ENCODE assay signal across 22 mouse cellular contexts in the genomic region with DNA sequence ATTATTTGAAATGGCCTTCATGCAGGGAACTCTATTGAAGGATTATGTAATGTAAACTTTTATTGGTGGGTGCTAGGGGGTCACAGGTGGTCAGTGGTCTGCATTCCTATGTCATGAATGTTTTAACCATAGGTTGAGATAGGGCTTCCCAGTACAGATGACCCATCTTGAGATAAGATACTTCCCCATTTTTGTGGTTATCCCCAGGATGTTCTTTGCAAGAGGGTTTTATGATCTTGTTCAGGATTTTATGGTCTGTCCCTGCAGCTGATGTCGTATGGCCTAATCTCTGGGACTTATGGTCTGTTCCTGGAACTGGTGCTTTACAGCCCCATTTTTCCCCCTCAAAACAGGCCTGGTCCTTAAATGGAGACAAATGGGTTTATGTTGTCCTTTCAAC.
A peak's percentile ranks its signal among the peaks of the same experiment; 100 is the strongest.
DNase-seq lines count a peak whose midpoint lies in the region; ATAC-seq and TF ChIP-seq lines count a peak whose summit lies in the region.
"Had no signal": no experiment of that assay in that cellular context is flagged by ENCODE, and none has a peak within 500 bp of the region (broad histone marks: within the 10 kb centered on the region; RNA-seq: fewer than 3 reads in every experiment).

No protein-coding gene starts in this region.

- TF ChIP-seq CTCF in MEL (IDR thresholded peaks at IDR 0.05 in 2 of 3, conservative IDR thresholded peaks at IDR 0.05 in 1 of 3; ENCODE audit: control insufficient read depth in 1 of 3, insufficient read depth in 1 of 3, low read depth in 2 of 3, low read length in 3 of 3, poor library complexity in 1 of 3, severe bottlenecking in 1 of 3), result no peak

- DNase-seq in 416B (ENCODE audit: low read depth) (peak; percentile 94), MEL (ENCODE audit: low read depth, low spot score) (peak; percentile 18)
- no peak for DNase-seq in embryo, embryonic 10 days (ENCODE audit: low spot score)
- DNase-seq in spleen, postnatal 4 days (ENCODE audit: low spot score in 2 of 2), result no peak
- DNase-seq in heart, adult 11 months, result no peak
- DNase-seq: adrenal gland, postnatal 14 days; cerebellum, adult 11-12 months; cerebellum, adult 9-10 months; cerebellum, postnatal 25 days; embryo, embryonic 11 days; gastrocnemius, postnatal 36 days; heart, adult 2 months had no signal

- no peaks in the 10 kb centered on the region for H3K4me1 ChIP-seq in MEL (ENCODE audit: control insufficient read depth in 1 of 2, insufficient read depth in 2 of 2, low read length in 2 of 2)
- H3K4me1 ChIP-seq: embryonic facial prominence, embryonic 15.5 days; forebrain, embryonic 10.5 days; heart, embryonic 12.5 days; hindbrain, embryonic 15.5 days had no signal

- no peak overlapping the region for H3K27ac ChIP-seq in MEL (ENCODE audit: control insufficient read depth, low read depth, low read length)
- H3K27ac ChIP-seq: embryonic facial prominence, embryonic 15.5 days; forebrain, embryonic 10.5 days; heart, adult 2 months; hindbrain, embryonic 15.5 days had no signal

- H3ac ChIP-seq in myocyte (ENCODE audit: control insufficient read depth, insufficient read length), result no peak overlapping the region

- H3K36me3 ChIP-seq in MEL (ENCODE audit: control insufficient read depth in 1 of 2, insufficient read depth in 2 of 2, low read length in 2 of 2) (no peaks in the 10 kb centered on the region), myocyte (ENCODE audit: control insufficient read depth, insufficient read depth) (no peaks in the 10 kb centered on the region)
- H3K36me3 ChIP-seq: embryonic facial prominence, embryonic 15.5 days; forebrain, embryonic 10.5 days; heart, embryonic 12.5 days; hindbrain, embryonic 15.5 days had no signal

- H3K4me2 ChIP-seq in myocyte (ENCODE audit: low read depth), result peak overlapping the region; percentile 6
- H3K4me2 ChIP-seq: embryonic facial prominence, embryonic 15.5 days; heart, embryonic 12.5 days; hindbrain, embryonic 15.5 days had no signal

- H3K27me3 ChIP-seq in MEL (ENCODE audit: control insufficient read depth in 1 of 2, insufficient read depth in 2 of 2, low read length in 2 of 2), result no peaks in the 10 kb centered on the region
- no peaks in the 10 kb centered on the region for H3K27me3 ChIP-seq in myocyte (ENCODE audit: control insufficient read depth, insufficient read depth, insufficient read length)
- H3K27me3 ChIP-seq: embryonic facial prominence, embryonic 15.5 days; heart, embryonic 12.5 days; hindbrain, embryonic 15.5 days; Patski had no signal

- no peaks in the 10 kb centered on the region for H3K9me3 ChIP-seq in MEL (replicated peaks; ENCODE audit: insufficient read depth, low read length)
- H3K9me3 ChIP-seq: embryonic facial prominence, embryonic 15.5 days; forebrain, embryonic 10.5 days; heart, embryonic 12.5 days; hindbrain, embryonic 15.5 days had no signal

- TF ChIP-seq POLR2A in MEL (IDR thresholded peaks at IDR 0.05; ENCODE audit: control insufficient read depth in 1 of 2, insufficient read depth in 1 of 2, low read depth in 1 of 2, low read length in 2 of 2, poor library complexity in 1 of 2) (no peak), myocyte (IDR thresholded peaks at IDR 0.05; ENCODE audit: insufficient read length, low read depth) (no peak)

- ATAC-seq in hematopoietic stem cell, adult 5-6 weeks (replicated peaks in 1 of 2; ENCODE audit: insufficient read depth in 1 of 2, low FRiP score in 2 of 2, low TSS enrichment in 1 of 2, low read depth in 1 of 2, poor library complexity in 2 of 2, severe bottlenecking in 2 of 2), result peak; percentile 47 to 59
- ATAC-seq: activated CD4-positive, CD25-positive, alpha-beta regulatory T cell, adult 4 months; forebrain, embryonic 14.5 days; Patski had no signal

- H3K4me3 ChIP-seq in MEL (ENCODE audit: control insufficient read depth in 1 of 2, insufficient read depth in 1 of 2, low read depth in 2 of 2, low read length in 2 of 2) (no peak overlapping the region), myocyte (no peak overlapping the region)
- H3K4me3 ChIP-seq: embryonic facial prominence, embryonic 15.5 days; erythroblast, embryonic 14.5 days; forebrain, embryonic 10.5 days; heart, adult 2 months; heart, embryonic 12.5 days; hindbrain, embryonic 15.5 days had no signal

- no peak overlapping the region for H3K9ac ChIP-seq in MEL (ENCODE audit: control insufficient read depth, low read depth, low read length, poor library complexity, severe bottlenecking)
- H3K9ac ChIP-seq: embryonic facial prominence, embryonic 15.5 days; heart, embryonic 12.5 days; hindbrain, embryonic 15.5 days had no signal

- TF ChIP-seq EP300 in MEL (IDR thresholded peaks at IDR 0.05; ENCODE audit: low read depth in 1 of 2, low read length in 2 of 2), result peak in 1 of 2 experiments; percentile 43; a peak in 1 of 4 replicates

- TF ChIP-seq RAD21 in MEL (IDR thresholded peaks at IDR 0.05; ENCODE audit: low read depth, low read length), result no peak

- H3K79me2 ChIP-seq in MEL (ENCODE audit: control insufficient read depth, insufficient read depth, low read length, poor library complexity), result no peaks in the 10 kb centered on the region
- H3K79me2 ChIP-seq in myocyte (ENCODE audit: control insufficient read depth, insufficient read depth), result no peaks in the 10 kb centered on the region

TF ChIP-seq in MEL, 35 proteins besides CTCF, POLR2A, EP300 and RAD21:
- TF ChIP-seq ETS1 (IDR thresholded peaks at IDR 0.05; ENCODE audit: low read depth, low read length) (peak; percentile 41; the same call in 1 of the 2 replicates), CHD1 (IDR thresholded peaks at IDR 0.05; ENCODE audit: low read depth, low read length) (no peak), NRF1 (IDR thresholded peaks at IDR 0.05; ENCODE audit: insufficient read depth, low read depth, low read length, poor library complexity, severe bottlenecking) (no peak), CHD2 (IDR thresholded peaks at IDR 0.05; ENCODE audit: low read length) (no peak), SIN3A (IDR thresholded peaks at IDR 0.05; ENCODE audit: low read length) (no peak), MAX (IDR thresholded peaks at IDR 0.05; ENCODE audit: low read length) (no peak), GATA1 (IDR thresholded peaks at IDR 0.05; ENCODE audit: low read depth, low read length) (0 out of 2 replicates have a peak, but pooled peaks have one; percentile 18)

TF ChIP-seq in myocyte, 11 proteins besides CTCF, POLR2A, EP300 and RAD21:
- TF ChIP-seq CEBPB (IDR thresholded peaks at IDR 0.05; ENCODE audit: insufficient read depth, poor library complexity, severe bottlenecking) (0 out of 2 replicates have a peak, but pooled peaks have one; percentile 8), SRF (IDR thresholded peaks at IDR 0.05; ENCODE audit: control insufficient read depth, insufficient read length, low read depth) (no peak)

Comparison
In these comparisons a context has a peak if more than half of its experiments do, and no peak if none do; other contexts are left out.
1. DNase-seq: peak in 416B (single experiment) and MEL (single experiment); none in embryo, embryonic 10 days (single experiment), spleen, postnatal 4 days (0 of 2) and heart, adult 11 months (single experiment).